Mouse (Mus musculus): ENCODE data around the gene Dpp3.

GRCm38 (mm10) chr19:4863048-4863447 is 65.0 kb downstream of the Dpp3 start:
- TF ChIP-seq CTCF (IDR thresholded peaks at IDR 0.05; ENCODE audit: extremely low read depth, insufficient read length, insufficient replicate concordance, low read depth, low read length) (no peak), POLR2A (IDR thresholded peaks at IDR 0.05; ENCODE audit: low read depth, low read length) (no peak)

Measured in small intestine, adult 2 months (tissue).